Mouse (Mus musculus) heart, adult 8-10 months (tissue): ENCODE results near the gene Atp2a3. TPM values are rescaled to one million over a fixed set of nuclear protein-coding genes. Genes with fewer than 3 reads are reported as not detected.

Experiments
- DNase-seq: peaks from one replicate; pipeline ENCODE4 v3.0.0; 2022; ENCODE audit warnings: low spot score
- total RNA-seq, 4 experiments: library from RNA; stranded (reverse); gene quantifications; 2 replicates each; pipeline ENCODE4 v1.2.4; 2022

Atp2a3 gene
- total RNA-seq, 4 experiments from 2014 or later, result 9.5 to 12.4 (median 11.2) TPM

DNA sequence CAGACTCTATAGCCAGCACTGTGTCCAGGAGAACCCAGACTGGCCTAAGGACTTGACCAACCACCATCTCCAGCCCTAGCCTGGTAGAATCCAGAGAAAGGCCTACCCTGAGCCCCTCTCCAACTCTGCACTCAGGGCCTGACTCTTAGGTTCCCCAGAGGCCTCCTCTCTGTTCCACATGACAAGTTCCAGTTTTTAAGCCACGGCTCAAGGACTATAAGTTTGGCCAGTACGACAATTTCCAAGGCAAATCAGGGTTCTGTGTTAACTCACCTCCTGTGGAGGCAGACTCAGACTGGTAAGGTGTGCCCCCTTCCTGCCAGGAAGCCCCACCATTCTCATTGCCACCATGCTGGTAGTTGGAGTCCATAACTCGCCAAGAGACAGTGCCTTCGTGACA is 6.8 kb upstream of the Atp2a3 start:
- no peak for DNase-seq

DNA sequence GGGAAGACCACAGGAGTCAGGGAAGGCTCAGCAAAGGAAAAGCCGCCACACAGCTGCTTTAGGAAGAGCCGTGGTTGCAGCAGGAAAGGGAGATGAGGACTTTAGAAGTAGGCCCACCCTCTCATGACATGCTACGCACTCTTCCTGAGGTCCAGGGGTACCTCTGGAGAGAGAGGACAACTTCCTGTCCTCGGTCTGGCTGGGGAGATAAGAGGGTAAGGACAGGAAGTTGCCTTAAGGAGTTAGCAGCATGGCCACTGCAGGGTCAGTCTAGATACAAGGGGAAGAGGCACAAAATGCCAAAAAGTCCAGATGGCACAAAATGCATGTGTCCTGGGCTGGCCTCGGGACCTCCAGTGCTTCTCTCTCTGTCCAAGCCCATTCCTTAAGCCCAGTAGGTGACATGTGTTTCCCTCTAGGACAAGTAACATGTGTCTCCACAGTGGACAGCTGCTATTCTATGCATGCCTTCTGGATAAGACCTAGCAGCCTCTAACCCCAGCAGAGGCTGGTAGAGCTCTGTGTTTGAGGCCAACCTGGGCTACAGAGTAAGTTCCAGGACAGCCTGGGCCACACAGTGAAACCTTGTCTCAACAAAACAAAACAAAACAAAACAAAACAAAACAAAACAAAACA is 5.5 kb upstream of the Atp2a3 start:
- peak; percentile 41 for DNase-seq

- DNase-seq, result no peak
These were observed 3.7 kb upstream of the Atp2a3 start for GRCm38 (mm10) chr11:72957318-72957717.

- DNase-seq, result no peak
These were observed 867 bp upstream of the Atp2a3 start for GRCm38 (mm10) chr11:72959924-72960679.

GRCm38 (mm10) chr11:72960723-72961071 is 272 bp upstream of the Atp2a3 start:
- no peak for DNase-seq

DNA sequence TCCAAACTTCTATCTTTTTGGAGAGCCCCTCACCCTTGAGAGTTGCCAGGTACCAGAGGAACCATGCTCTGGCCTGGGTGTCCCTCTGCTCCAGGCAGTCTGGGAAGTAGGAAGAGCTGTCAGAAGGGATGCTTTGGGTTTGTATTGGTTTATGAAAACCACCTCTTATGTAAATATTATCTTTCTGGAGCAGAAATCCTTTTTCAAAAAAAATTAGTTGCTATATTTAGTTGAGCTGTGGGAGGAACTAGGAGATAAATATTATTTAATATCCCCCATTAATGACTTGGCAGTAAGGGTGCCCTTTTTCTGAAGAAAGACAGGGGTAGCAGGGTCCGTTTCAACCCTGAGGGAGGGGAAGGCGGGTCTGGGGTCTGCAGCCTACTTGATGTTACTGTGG is 1.4 kb downstream of the Atp2a3 start:
- no peak for DNase-seq

- no peak for DNase-seq
These were observed 2.3 kb downstream of the Atp2a3 start for GRCm38 (mm10) chr11:72963058-72963788.

GRCm38 (mm10) chr11:72963789-72964294 is 2.9 kb downstream of the Atp2a3 start:
- DNase-seq, result no peak

DNA sequence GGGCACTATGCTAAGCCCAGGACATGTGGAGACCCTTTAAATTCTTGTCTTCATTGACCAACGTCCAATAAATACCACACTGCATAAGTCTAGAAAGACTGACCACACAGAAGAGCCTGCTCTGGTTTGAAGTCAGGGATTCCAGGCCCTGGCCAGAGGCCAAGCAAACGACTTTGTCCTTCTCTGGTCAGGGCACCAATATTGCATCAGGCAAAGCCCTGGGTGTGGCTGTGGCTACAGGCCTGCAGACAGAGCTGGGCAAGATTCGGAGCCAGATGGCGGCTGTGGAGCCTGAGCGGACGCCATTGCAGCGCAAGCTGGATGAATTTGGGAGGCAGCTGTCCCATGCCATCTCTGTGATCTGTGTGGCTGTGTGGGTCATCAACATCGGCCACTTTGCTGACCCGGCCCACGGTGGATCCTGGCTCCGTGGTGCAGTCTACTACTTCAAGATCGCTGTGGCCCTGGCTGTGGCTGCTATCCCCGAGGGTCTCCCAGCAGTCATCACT is 14.1 kb downstream of the Atp2a3 start:
- no peak for DNase-seq

GRCm38 (mm10) chr11:72982516-72982915 is 21.5 kb downstream of the Atp2a3 start:
- DNase-seq, result no peak

DNA sequence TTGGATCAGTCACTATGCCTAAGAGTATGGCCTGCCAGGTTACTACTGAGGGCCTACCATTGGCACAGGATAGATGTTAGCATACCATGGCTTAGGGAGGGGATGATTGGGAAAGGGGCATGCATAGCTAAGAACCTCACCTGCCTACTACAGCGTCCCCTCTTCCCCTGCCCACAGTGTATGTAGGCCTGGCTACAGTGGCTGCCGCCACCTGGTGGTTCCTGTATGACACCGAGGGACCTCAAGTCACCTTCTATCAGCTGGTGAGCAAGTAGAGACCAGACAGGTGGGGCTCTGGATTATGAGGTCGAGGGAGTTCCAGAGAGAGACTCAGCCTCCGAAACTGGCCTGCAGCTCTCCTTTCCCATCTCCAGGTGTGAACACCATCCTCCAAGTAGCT is 22.3 kb downstream of the Atp2a3 start:
- no peak for DNase-seq

DNA sequence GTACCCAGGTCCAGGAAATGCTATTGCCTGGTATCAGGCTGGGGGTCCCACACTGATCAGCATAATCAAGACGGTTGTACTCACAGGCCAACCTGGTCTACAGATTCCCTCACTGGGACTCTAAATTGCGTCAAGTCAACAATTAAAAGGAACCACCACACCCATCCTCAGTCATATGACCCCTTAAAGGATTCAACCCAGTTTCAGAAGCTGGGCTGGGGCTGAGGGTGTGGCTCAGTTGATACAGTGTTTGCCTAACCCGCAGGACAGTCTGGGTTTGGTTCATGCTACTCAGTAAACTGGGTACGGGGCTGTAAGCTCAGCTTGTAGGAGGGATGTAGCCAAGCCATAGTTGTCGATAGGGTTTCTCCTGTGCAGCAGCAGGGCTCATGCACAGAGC is 25.8 kb downstream of the Atp2a3 start:
- no peak for DNase-seq

DNA sequence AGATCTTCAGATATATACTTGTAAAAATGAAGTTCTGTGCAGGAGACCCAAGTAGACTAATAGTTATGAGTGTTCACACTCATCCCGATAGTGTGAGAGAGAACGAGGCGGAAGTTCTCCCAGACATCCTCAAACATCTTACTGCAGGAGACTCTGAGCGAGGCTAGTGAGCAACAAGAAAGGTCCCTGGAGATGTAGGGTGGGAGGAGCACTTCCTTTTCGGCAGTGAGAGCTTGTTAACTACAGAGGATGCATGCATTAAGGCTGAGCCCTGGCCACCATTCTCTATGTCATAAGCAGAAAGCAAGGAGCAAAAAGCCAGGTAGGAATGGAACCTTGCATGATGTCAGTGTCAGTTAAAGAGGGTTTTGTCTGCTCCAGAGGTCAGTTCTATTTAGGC is 26.3 kb downstream of the Atp2a3 start:
- DNase-seq, result peak; percentile 48

DNA sequence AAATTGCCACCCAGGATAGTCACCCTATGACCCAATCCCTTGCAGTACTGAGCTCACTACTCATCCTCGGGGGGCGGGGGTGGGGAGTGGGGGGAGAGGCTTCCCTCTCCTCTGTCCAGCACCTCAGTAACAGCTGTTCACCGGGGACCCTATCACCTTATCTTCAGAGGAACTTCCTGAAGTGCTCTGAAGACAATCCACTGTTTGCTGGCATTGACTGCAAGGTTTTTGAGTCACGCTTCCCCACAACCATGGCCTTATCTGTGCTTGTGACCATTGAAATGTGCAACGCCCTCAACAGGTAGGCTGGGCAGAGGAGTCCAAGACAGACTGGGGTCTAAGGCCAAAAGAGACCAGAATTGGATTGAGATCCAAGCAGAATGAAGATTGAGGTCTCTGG is 26.8 kb downstream of the Atp2a3 start:
- DNase-seq, result no peak

DNA sequence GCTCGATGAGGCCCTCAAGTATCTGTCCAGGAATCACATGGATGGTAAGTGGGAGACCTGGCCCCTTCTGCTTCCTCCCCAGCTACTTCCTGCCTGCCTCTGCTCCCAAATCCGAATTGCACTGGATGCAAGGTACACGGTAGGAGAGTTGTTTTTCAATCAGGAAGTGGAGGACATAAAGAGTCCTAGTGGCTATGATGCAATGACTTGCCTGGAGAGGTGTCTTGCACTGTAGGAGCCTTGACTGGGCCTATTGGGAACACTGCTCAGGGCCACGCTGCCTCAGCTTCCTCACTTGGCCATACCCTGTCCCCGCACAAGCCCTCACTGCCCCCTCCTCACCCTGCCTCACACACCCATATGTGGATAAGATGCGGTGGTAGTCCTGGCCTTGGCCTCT is 28.1 kb downstream of the Atp2a3 start:
- DNase-seq, result no peak

- no peak for DNase-seq
These were observed 29.7 kb downstream of the Atp2a3 start for GRCm38 (mm10) chr11:72990688-72991087.

DNA sequence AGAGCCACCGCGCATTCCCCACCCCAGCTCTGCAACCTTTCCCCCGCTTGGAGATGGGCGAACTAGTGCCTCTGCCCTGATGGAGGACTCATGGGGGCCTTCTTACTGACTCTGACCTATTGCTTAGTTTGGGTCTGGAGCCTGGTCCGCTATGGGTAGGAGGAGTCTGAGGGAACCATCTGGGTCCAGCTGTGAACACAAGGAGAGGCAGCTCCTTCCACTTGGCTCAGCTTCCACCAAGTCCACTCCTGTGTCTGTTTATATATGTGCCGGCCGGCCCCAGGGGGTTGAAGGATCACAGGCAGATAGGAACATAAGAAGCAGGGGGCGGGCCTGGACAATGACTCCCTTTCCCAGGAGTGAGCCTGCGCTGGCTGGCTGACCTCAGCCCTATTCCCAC is 31.0 kb downstream of the Atp2a3 start:
- DNase-seq, result no peak

GRCm38 (mm10) chr11:72996346-72996745 is 35.4 kb downstream of the Atp2a3 start:
- DNase-seq, result no peak

DNA sequence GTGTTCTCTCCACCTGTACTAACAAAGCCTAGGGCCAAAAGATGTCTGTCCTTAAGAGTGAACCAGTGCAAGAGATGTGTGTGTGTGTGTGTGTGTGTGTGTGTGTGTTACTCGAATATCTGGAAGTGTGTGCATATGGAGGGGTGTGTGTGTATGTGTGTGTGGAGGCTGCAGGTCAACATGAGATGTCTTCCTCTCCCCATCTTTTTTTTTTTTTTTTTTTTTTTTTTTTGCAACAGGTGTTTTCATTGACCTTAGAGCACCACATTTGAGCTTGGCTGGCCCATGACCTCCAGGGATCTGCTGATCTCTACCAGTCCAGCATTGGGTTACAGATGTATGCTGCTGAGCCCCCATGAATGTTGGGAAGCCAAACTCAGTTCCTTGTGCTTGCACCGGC is 35.8 kb downstream of the Atp2a3 start:
- no peak for DNase-seq

GRCm38 (mm10) chr11:72997529-72998326 is 36.8 kb downstream of the Atp2a3 start:
- no peak for DNase-seq

- DNase-seq, result no peak
These were observed 37.8 kb downstream of the Atp2a3 start, which contains the start of gene P2rx1 for GRCm38 (mm10) chr11:72998771-72999170. Gene P2rx1 (plus strand): TSS chr11:72999103.

DNA sequence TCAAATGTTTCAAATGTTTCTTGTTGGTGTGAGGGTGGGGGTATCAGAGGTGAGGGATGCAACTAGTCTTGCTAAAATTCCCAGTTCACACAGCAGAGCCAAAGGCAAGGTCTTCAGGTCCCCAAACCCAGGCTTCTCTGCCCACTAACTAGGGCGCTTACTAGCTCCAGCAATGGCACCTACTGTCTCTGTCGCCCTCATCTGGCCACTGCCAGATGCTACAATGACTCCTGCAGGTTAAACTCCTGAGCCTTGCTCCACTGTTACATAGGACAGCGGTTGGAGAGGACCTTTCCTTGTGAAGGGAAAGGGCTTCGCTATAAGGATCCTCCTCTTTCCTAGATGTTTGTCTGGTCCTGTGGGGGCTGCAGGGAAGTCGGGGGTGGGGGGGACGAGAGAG is 40.1 kb downstream of the Atp2a3 start:
- peak; percentile 69 for DNase-seq
